Mouse (Mus musculus) CD8-positive naive resting alpha-beta T cell, adult 2 months (primary cell): ENCODE measurements around the gene Csf1.

Experiments used
- DNase-seq, 2 experiments: peaks; one replicate each; pipeline ENCODE4 v3.0.0; 2022; ENCODE audit warnings: low read depth in 2 of 2, low spot score in 2 of 2

Csf1 gene

DNA sequence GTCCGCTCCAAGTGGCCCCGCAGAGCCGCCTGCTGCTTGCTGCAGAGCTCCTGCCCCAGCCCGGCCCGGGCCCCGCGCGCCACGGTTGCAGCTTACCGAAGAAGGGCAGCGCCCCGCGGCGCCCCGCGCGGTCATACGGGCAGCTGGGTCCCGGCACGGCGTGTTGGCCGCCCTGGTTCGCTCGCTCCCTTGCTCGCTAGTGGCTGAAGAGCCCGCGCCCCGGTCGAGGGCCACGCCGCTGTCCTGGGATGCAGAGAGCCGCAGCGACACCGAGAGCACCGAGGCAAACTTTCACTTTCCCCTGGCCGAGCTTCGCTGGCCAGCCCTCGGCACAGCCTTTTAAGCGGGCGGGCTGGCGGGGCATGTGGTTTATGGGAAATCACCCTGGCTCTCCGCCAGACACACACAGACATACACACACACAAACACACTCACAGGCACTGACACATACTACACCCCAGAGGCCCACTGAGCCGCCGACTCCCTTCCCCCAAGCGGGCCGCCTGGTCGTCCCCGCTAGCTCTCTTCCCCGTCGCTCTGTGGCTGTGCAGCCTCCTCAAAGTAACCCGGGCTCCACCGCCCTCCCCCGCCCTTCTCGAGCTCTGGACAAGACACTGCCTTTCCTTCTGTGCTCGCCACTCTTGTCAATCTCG lies at the start of gene Csf1:
Gene Csf1, minus strand, starts transcription at position 541 of the 653 bp plus-strand sequence.
- DNase-seq = peak; percentile 22 to 44

GRCm38 (mm10) chr3:107808013-107808750 lies 47.9 kb upstream of the Csf1 start:
- DNase-seq = no peak

DNA sequence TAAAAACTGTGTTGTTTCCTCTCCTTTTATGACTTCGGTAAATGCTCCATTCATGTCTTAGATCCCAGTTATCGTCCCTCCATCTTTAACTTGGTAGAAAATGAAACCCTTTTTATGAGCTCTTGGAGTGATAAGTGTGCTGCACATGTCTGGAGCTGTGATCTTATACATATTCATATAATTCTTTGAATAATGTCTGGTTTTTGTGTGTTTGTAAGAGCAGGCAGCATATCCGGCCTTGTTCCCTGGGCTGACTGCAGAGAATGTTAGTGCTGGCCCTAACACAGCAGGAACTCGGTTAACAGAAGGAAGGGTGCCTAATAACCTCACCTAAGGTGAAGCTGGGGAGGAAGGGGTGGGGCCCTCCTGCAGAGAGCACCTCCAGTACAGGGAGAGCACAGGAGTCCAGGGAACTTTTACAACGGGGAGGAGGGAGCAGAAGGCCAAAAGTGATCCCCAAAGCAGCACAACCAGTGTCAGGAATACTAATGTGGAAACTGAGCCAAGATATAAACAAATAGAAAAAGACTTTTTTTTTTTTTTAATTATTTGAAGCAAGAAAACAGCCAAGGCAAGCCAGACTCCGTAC lies 47.2 kb upstream of the Csf1 start:
- DNase-seq = no peak

GRCm38 (mm10) chr3:107806916-107807315 lies 46.6 kb upstream of the Csf1 start:
- DNase-seq = no peak

GRCm38 (mm10) chr3:107804799-107805198 lies 44.5 kb upstream of the Csf1 start:
- DNase-seq = no peak

DNA sequence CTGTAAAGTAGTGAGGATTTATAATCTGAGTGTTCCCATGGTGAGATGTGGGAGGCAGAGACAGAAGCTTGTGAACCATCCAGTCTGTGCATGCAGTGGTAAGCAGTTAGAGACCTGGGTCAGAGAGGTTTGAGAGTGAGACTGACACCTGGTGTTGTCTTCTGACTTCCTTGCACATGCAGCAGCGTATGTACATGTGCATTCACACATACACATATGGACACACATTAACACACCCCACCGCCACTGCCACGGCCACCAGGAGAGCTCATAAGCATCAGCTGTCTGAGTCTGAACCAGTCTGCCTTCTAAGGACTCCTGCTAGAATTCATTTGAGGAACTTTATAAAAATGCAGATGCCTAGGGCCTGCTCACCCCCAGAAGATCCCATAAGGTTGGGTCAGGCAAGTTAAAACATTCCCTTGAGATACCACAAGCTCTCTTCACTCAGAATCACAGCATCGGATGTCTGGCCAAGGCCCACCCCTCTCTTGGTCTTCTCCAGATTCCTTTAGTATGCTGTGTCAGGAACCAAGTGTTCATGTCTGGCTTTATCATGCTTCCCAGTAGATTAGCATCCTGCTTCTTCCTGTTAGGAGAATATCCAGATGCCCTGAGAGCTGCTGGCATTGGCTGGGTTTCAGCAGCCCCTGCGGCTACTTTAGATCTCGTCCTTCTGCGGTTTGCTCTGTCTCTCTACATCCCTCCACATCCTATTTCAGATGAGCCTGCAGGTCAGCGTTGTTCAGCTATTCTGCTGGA lies 42.1 kb upstream of the Csf1 start:
- no peak for DNase-seq

DNA sequence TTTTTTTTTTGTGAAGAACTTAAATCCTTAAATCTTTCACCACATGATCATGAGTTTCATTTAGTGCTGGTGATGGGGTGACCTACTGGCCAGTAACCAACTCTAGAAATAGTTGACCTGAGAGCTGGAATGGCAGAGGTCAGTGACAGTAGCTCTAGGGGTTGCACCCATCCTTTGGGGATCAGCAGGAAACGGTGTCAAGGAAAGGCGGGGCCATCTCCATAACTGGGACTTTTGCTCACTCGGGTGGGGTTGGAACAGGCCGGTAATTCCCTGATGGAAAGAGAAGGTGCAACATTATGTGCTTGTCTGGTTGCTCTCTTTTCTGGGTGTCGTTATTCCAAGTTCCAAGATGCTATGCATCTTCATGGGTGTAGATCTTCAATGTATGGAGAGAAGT lies 38.7 kb upstream of the Csf1 start:
- DNase-seq = no peak

GRCm38 (mm10) chr3:107796191-107796983 lies 36.1 kb upstream of the Csf1 start:
- DNase-seq = no peak

GRCm38 (mm10) chr3:107794890-107795289 lies 34.6 kb upstream of the Csf1 start:
- DNase-seq = no peak

- no peak for DNase-seq
Measured at GRCm38 (mm10) chr3:107793300-107794201, 33.3 kb upstream of the Csf1 start.

- no peak for DNase-seq
Measured at GRCm38 (mm10) chr3:107792736-107793135, 32.5 kb upstream of the Csf1 start.

- DNase-seq = no peak
Measured at GRCm38 (mm10) chr3:107790766-107791303, 30.6 kb upstream of the Csf1 start.

- DNase-seq = no peak
Measured at GRCm38 (mm10) chr3:107790227-107790626, 30.0 kb upstream of the Csf1 start.

GRCm38 (mm10) chr3:107788885-107789284 lies 28.6 kb upstream of the Csf1 start:
- DNase-seq = no peak

DNA sequence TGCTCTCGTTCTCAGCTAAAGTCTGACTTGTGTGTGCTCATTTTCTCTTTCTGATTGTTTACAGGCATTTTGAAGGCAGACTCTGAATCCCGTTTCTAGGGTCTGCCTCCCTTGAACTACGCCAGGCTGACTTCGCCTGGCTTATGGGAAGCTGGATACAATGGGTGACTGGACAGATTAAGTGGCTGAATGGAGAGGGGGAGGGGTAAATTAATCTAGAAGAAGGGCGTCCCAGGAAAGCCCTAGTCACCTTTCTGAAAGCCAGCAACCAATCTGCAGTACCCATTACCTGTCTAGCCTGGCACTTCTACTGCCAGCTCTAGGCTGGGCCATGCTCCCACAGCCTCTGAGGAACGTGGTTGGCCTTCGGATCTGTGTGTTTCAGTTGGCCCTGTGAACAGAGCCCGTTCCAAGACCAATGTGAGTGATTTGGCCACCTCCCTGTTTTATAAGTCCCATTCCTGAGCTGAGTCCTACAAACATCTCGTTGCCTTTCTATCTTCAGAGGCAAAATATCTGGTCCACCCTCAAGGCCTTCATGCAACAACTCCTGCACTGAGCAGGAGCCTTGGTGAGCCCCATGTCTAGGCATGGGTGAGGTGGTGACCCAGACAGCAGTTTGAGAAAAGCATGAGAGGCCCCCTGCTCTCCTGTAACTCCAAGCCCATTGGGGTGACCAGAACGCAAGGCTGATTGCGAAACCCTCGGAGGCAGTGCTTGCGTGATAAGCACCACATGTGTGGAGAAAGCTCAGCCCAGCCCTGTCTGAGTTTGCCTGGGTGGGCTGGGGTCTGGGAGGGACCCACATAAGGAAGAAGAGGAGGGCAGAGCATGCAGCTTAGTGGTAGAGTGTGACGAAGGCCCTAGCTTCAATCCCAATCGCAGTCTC lies 27.6 kb upstream of the Csf1 start:
- no peak for DNase-seq

- DNase-seq = no peak
Measured at GRCm38 (mm10) chr3:107786980-107787612, 26.8 kb upstream of the Csf1 start.

GRCm38 (mm10) chr3:107786344-107786743 lies 26.1 kb upstream of the Csf1 start:
- no peak for DNase-seq

- no peak for DNase-seq
Measured at GRCm38 (mm10) chr3:107785546-107785945, 25.3 kb upstream of the Csf1 start.
